Mouse (Mus musculus) midbrain, embryonic 13.5 days (tissue): Measurements from ENCODE around the gene Olfr1441. TPM values are rescaled to one million over a fixed set of nuclear protein-coding genes. Genes with fewer than 3 reads are reported as not detected.

Experiments used
- ATAC-seq: fragments of 200-750 bp; cut with Nextera tagmentation; 2 replicates; pipeline ENCODE4 v1.8.0; 2017; ENCODE audit warnings: mild to moderate bottlenecking, moderate TSS enrichment, moderate library complexity
- H3K27ac ChIP-seq: fragments of 300-500 bp; sonication (generic); 2 replicates; pipeline ENCODE4 v1.5.1; 2015; ENCODE audit warnings: inconsistent platforms, mild to moderate bottlenecking, moderate library complexity
- H3K27me3 ChIP-seq: fragments of 300-500 bp; sonication (generic); 2 replicates; pipeline ENCODE4 v1.6.1; 2015; ENCODE audit warnings: mild to moderate bottlenecking, inconsistent platforms
- H3K36me3 ChIP-seq: fragments of 300-500 bp; sonication (generic); 2 replicates; pipeline ENCODE4 v1.6.1; 2015; ENCODE audit warnings: mild to moderate bottlenecking, inconsistent platforms
- H3K4me1 ChIP-seq: fragments of 300-500 bp; sonication (generic); replicated peaks from 2 replicates; pipeline ENCODE4 v1.6.1; 2015; ENCODE audit warnings: inconsistent platforms
- H3K4me2 ChIP-seq: fragments of 300-500 bp; sonication (generic); replicated peaks from 2 replicates; pipeline ENCODE4 v1.6.1; 2015; ENCODE audit warnings: moderate library complexity, mild to moderate bottlenecking, inconsistent platforms
- H3K4me3 ChIP-seq: fragments of 300-500 bp; sonication (generic); replicated peaks from 2 replicates; pipeline ENCODE4 v1.5.1; 2015; ENCODE audit warnings: mild to moderate bottlenecking, inconsistent platforms
- H3K9ac ChIP-seq: fragments of 300-500 bp; sonication (generic); replicated peaks from 2 replicates; pipeline ENCODE4 v1.6.1; 2015; ENCODE audit warnings: mild to moderate bottlenecking, inconsistent platforms
- H3K9me3 ChIP-seq: fragments of 300-500 bp; sonication (generic); 2 replicates; pipeline ENCODE4 v1.6.1; 2016; ENCODE audit warnings: mild to moderate bottlenecking, inconsistent platforms
- WGBS: fragments of 180-500 bp; shearing (Covaris S2); methylation state at CpG from one replicate; pipeline ENCODE4 v1.1.7; 2015; 5-methylcytosine and 5-hydroxymethylcytosine counted together
- polyA plus RNA-seq: library from polyadenylated mRNA; unstranded; fragments of >200 nt; fragmentation: Nextera tagmentation; extraction: Ambion mirVana; gene quantifications from 2 replicates; pipeline ENCODE4 v1.2.1, GENCODE M21; 2015

Olfr1441 gene
- polyA plus RNA-seq, 1 experiment from 2014 or later, result not detected

GRCm38 (mm10) chr19:12464674-12465073, 47.4 kb downstream of the Olfr1441 start:
- no peak for ATAC-seq
- 0 out of 2 replicates have a peak, but pooled peaks cover 3% of the 10 kb centered on the region for H3K4me1 ChIP-seq
- no peak overlapping the region for H3K9ac ChIP-seq

GRCm38 (mm10) chr19:12465530-12466144, 48.4 kb downstream of the Olfr1441 start:
- Histone ChIP-seq H3K4me3 (no peak overlapping the region), H3K9ac (no peak overlapping the region), H3K36me3 (peaks cover 35% of the 10 kb centered on the region), H3K4me2 (no peak overlapping the region), H3K4me1 (0 out of 2 replicates have a peak, but pooled peaks cover 3% of the 10 kb centered on the region), H3K9me3 (no peaks in the 10 kb centered on the region), H3K27ac (no peak overlapping the region), H3K27me3 (no peaks in the 10 kb centered on the region)
- ATAC-seq, result peak; percentile 69; the same call in 1 of the 2 replicates
- WGBS, result 94% methylated on average over 10 of the region's 10 CpGs

More at GRCm38 (mm10) chr19:12464674-12465073, 47.4 kb downstream of the Olfr1441 start:
- Histone ChIP-seq H3K36me3 (peaks cover 30% of the 10 kb centered on the region), H3K4me2 (no peak overlapping the region), H3K9me3 (no peaks in the 10 kb centered on the region), H3K27me3 (no peaks in the 10 kb centered on the region), H3K27ac (no peak overlapping the region), H3K4me3 (no peak overlapping the region)
- WGBS, result 86% methylated on average over 4 of the region's 4 CpGs

GRCm38 (mm10) chr19:12466204-12466603, 49.0 kb downstream of the Olfr1441 start:
- Histone ChIP-seq H3K9me3 (no peaks in the 10 kb centered on the region), H3K9ac (no peak overlapping the region), H3K4me2 (no peak overlapping the region), H3K27ac (no peak overlapping the region), H3K4me3 (no peak overlapping the region), H3K36me3 (peaks cover 41% of the 10 kb centered on the region), H3K4me1 (0 out of 2 replicates have a peak, but pooled peaks cover 3% of the 10 kb centered on the region), H3K27me3 (no peaks in the 10 kb centered on the region)
- peak; percentile 51; the same call in 1 of the 2 replicates for ATAC-seq
- WGBS, result 35% methylated on average over 7 of the region's 7 CpGs

- no peaks in the 10 kb centered on the region for H3K9me3 ChIP-seq
- peaks cover 51% of the 10 kb centered on the region for H3K36me3 ChIP-seq
- H3K4me3 ChIP-seq, result no peak overlapping the region
- WGBS, result 80% methylated on average over 5 of the region's 5 CpGs
- H3K9ac ChIP-seq, result no peak overlapping the region
- ATAC-seq, result no peak
- H3K27ac ChIP-seq, result no peak overlapping the region
- H3K4me2 ChIP-seq, result no peak overlapping the region
- H3K4me1 ChIP-seq, result 0 out of 2 replicates have a peak, but pooled peaks cover 3% of the 10 kb centered on the region
- H3K27me3 ChIP-seq, result no peaks in the 10 kb centered on the region
These were observed 50.2 kb downstream of the Olfr1441 start for GRCm38 (mm10) chr19:12467436-12467835.

- Histone ChIP-seq H3K27ac (no peak overlapping the region), H3K4me3 (no peak overlapping the region), H3K9ac (no peak overlapping the region), H3K9me3 (no peaks in the 10 kb centered on the region), H3K4me1 (0 out of 2 replicates have a peak, but pooled peaks cover 3% of the 10 kb centered on the region), H3K4me2 (no peak overlapping the region), H3K36me3 (peaks cover 84% of the 10 kb centered on the region), H3K27me3 (no peaks in the 10 kb centered on the region)
- ATAC-seq, result no peak
- 67% methylated on average over 3 of the region's 3 CpGs for WGBS
These were observed 54.6 kb downstream of the Olfr1441 start for GRCm38 (mm10) chr19:12471866-12472265.

GRCm38 (mm10) chr19:12472381-12472976, 55.2 kb downstream of the Olfr1441 start:
- Histone ChIP-seq H3K9me3 (no peaks in the 10 kb centered on the region), H3K27me3 (no peaks in the 10 kb centered on the region), H3K4me2 (no peak overlapping the region), H3K4me3 (no peak overlapping the region), H3K36me3 (peaks cover 84% of the 10 kb centered on the region), H3K27ac (no peak overlapping the region), H3K4me1 (0 out of 2 replicates have a peak, but pooled peaks cover 3% of the 10 kb centered on the region), H3K9ac (no peak overlapping the region)
- 87% methylated on average over 5 of the region's 5 CpGs for WGBS
- ATAC-seq, result no peak

Other genes starting within 250 kb of the Olfr1441 start
- gene Olfr1555-ps1, start 247.3 kb upstream of the Olfr1441 start, polyA plus RNA-seq, result not detected in 2 replicates
- gene Olfr1431, start 216.8 kb upstream of the Olfr1441 start, polyA plus RNA-seq, result not detected in 2 replicates
- not detected in 2 replicates for gene Olfr1432, start 184.8 kb upstream of the Olfr1441 start, polyA plus RNA-seq
- not detected in 2 replicates for gene Olfr262, start 175.8 kb upstream of the Olfr1441 start, polyA plus RNA-seq
- gene Olfr235, start 156.4 kb upstream of the Olfr1441 start, polyA plus RNA-seq, result not detected in 2 replicates
- gene Olfr1434, start 137.6 kb upstream of the Olfr1441 start, polyA plus RNA-seq, result not detected in 2 replicates
- not detected in 2 replicates for gene Olfr1436, start 118.3 kb upstream of the Olfr1441 start, polyA plus RNA-seq
- not detected in 2 replicates for gene Olfr1437, start 92.3 kb upstream of the Olfr1441 start, polyA plus RNA-seq
- not detected in 2 replicates for gene Olfr1438-ps1, start 81.5 kb upstream of the Olfr1441 start, polyA plus RNA-seq
- not detected in 2 replicates for gene Olfr1440, start 30.2 kb upstream of the Olfr1441 start, polyA plus RNA-seq
- not detected in 2 replicates for gene Pfpl, start 10.5 kb downstream of the Olfr1441 start, polyA plus RNA-seq
- gene Mpeg1, start 43.3 kb downstream of the Olfr1441 start, polyA plus RNA-seq, result 0.54 and 0.57 TPM in 2 replicates
- 36.6 and 40.7 TPM in 2 replicates for gene Dtx4, start 84.0 kb downstream of the Olfr1441 start, polyA plus RNA-seq
- 9.5 TPM in 2 replicates for gene Fam111a, start 128.3 kb downstream of the Olfr1441 start, polyA plus RNA-seq
- not detected in 2 replicates for gene Gm4952, start 182.5 kb downstream of the Olfr1441 start, polyA plus RNA-seq
- gene Glyat, start 215.9 kb downstream of the Olfr1441 start, polyA plus RNA-seq, result not detected in 2 replicates